Mouse (Mus musculus) urinary bladder, postnatal 14 days (tissue): Measurements from ENCODE around the gene Gm10160.

Source experiments
- DNase-seq: peaks from one replicate; pipeline ENCODE4 v3.0.0; 2021; ENCODE audit warnings: low spot score

Gm10160 gene

DNA sequence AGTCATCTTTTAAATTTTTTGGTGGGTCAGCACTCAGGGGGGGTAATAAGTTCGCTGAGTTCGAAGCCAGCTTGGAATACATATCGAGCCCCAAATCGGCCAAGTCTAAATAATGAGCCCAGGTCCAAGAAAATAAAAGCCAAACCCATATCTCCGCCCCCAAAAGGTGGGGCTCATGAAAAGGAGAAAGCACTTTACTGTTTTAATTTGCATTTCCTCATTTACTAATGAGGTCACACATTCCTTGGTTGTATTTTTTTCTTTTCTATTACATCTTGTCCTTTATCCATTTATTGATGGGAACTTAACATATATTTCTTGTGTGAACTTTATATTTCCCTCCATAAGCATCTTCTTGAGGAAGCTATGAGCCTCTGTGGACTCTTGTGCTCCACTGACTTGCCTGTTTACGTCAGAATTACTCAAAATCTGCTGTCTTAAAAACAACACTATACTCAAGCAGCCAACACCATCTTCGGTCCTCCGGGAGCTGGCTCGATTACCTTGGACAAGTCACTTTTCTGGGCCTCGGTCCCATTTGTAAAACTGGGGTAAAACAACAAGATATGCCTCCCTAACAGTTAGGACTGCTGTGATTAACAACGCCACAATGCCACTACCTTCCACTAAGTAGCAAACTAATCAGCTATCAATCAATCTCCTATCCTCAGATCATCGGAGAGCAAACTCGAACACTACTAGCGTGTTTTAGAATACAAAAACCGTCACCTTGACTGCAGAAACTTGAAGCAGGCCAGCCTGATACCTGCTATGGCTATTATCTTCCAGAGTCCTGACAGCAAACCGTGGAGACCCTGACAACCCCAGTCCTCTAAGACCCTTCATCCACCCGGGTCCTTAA is 27.6 kb downstream of the Gm10160 start:
- DNase-seq = no peak

DNA sequence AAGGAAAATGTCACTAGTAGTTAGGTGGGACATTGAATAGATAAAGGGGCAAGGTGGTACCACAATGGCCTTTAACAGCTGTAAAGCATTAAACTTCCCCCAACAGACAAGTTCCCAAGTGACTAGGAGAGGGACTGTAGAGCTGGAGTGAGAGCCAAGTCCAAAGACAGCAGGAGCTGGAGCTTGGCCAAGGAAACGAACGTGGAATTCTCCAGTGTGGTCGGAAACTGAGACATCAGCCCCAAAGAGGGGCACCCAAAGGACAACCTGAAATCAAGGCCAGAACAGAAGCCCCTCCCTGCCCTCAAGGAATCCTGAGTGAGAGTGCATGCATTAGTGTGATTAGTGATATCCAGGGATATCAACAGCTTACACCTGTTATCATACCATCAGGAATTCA is 30.2 kb downstream of the Gm10160 start:
- peak; percentile 25 for DNase-seq

DNA sequence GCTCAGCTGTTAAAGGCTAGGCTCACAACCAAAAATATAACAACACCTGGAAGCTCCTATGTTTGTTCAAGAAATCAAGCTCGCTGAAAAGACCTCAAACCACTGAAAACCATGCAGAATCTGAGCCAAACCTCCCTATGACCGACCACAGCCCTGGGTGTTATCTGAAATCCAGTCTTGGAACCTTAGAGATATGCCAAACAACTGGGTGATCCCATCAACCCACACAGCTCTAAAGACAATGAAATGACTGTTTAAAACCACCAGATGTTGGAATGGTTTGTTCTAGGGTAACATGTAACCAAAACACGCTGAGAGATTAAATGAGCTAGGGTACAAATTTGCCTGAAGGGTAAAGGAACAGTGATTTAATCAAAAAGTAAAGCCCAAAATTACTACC is 30.7 kb downstream of the Gm10160 start:
- no peak for DNase-seq

GRCm38 (mm10) chr7:81806067-81806466 is 49.5 kb downstream of the Gm10160 start:
- DNase-seq = no peak
